Mouse (Mus musculus) mouse trophoblast stem cell (cell line): ENCODE results near the gene Phc2.

Experiments used
- in situ Hi-C, 2 experiments: fragments of 300-500 bp; cut with MseI, MboI; formaldehyde crosslinking; loops; 2 replicates in 1 of 2; 3 replicates in 1 of 2; pipeline ENCODE4 v1.15.1; 2025

Gene Phc2

GRCm38 (mm10) chr4:128691195-128691594, 36.7 kb downstream of the Phc2 start:
- in situ Hi-C loops = no loop called here

DNA sequence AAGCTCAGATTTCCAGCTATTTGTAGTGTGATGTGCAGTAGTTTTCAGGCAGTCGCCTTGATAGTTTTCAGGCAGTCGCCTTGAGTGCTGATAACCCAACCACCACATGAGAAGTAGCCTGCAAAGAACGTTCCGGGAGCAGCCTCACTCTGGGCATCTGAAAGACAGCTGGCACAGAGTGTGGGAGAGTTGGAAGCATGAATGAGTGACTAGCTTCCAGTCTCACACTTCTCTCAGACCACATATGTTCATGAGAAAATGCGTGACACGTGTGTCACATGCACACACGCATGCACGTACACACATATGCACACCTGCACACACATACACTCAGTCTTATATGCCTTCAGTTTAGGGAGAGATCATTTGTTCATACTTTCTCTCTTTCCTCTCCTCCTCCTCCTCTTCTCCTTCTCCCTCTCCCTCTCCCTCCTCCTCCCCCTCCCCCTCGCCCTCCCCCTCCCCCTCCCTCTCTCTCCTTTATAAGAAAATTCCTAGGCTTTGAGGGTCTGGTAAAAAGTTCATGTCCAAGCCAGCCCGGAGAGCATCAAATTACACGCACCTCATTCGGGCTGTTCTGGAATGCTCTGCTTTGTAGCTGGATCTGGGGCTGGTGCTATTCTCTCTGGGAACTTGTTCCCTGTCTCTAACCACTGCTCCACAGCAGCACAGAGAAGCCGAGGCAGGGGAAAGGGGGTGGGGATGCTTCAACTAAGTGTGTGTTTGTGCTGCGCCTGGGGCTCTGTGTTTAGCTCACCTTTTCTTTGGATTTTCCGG, 37.8 kb downstream of the Phc2 start:
- in situ Hi-C loops = no loop called here

DNA sequence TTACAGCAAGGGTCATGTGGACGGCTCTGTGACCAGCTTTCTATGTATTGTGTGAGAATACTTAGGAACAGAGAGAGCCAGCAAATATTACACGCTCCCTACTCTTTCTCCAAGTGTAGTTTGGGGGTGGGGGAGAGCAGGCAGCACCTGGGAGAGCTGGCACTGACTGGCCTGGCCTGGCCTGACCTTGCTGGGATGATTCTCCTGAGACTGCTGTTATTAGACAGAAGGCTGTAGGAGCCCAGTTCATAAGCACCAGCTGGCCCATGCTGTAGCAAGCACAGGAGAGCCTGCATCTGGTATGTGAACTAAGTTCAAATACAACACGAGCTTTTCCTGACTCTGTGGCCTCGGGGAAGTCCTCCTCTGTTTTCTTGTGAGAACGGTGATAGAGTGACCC, 38.7 kb downstream of the Phc2 start:
- in situ Hi-C loops = no loop called here

GRCm38 (mm10) chr4:128694315-128694714, 39.8 kb downstream of the Phc2 start:
- in situ Hi-C loops = no loop called here

GRCm38 (mm10) chr4:128695149-128695548, 40.6 kb downstream of the Phc2 start:
- in situ Hi-C loops = no loop called here

DNA sequence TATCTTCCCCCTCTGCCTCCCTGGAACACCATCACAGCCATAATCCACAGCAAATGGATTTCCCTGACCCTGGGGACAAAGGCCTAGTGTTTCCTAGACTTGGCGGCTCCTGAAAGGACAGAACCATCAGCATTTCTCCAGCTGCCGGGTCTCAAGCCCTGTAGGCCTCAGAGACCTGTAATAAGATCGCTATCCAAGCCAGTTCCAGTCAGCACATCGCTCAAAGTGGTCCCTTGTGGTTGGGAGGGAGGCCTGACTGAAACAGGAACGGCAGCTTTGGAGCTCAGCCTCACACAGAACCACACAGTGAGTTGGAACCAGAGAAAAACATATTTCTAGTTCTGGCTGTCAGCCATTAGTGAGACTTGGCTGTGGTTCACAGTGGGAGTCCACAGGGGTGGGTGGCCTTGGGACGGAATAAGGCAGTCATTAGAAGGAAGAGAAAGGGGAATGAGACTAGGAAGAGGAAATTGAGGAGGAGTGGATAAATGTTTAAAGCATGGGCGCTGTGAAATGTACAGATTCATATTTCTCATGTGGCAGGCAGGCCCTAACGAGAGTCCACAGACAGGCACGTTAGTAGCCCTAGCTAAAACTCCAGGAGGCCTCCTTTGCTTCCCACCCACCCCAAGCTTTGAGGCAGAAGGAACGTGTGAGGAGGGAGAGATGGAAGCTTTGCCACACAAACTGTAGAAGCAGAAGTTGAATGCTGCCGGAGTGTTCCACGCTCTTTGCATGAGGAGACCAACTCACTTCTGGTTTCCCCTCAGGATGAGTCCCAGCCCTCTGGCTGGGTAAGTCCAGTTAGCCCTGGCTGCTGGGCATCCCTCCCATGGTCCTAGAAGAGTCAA, 43.7 kb downstream of the Phc2 start:
- in situ Hi-C loops = no loop called here

DNA sequence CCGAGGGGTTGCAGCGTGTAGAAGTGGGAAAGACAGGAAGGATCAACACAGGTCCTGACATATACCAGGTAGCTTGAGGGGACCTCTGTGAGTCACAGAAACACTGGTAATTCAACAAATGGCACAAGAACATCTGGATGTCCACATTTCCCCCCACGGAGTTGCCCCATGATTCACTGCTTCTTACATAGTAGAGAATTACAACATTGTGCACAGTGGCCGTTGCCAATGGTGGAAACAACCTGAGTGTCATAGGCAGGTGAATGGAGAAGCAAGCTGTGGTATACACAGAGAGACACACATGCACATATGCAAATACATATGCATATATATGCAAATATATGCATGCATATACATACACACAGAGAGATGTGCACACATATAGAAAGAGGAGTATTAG, 45.4 kb downstream of the Phc2 start:
- in situ Hi-C loops = no loop called here

- in situ Hi-C loops = no loop called here
Measured at GRCm38 (mm10) chr4:128700543-128700942, 46.0 kb downstream of the Phc2 start.

DNA sequence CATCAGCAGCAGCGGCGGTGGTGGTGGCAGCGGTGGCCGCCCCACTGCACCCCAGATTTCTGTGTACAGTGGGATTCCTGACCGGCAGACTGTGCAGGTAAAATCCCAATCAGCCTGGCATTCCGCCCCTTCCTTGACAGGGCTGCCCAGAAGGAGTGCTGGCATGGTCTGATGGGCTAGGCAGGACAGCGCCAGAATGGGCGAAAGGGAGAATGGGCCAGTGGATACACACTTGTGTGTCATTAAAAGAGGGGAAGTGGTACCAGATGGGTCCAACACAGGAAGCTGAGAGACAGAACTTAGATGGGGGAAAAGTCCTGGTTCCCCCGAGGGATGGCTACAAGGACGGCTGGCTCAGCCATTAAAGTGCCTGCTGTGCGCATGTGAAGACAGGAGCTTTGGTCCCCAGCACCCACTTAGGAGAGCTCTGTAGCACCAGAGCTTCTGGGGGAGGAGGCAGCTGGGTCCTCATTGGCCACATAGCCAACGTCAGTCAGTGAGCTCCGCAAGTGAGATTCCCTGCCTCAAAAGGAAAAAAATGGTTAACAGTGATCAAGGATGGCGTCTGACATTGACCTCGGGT, 50.7 kb downstream of the Phc2 start:
- in situ Hi-C loops = loop anchor here (5.0 kb wide), 1 partner anchor 93 kb away; the partner anchor contains the start of gene Zscan20 (in 2 of the 2)

GRCm38 (mm10) chr4:128706626-128707025, 52.1 kb downstream of the Phc2 start:
- in situ Hi-C loops = loop anchor here (5.0 kb wide), 1 partner anchor 94 kb away; the partner anchor contains the start of gene Zscan20 (in 2 of the 2)

GRCm38 (mm10) chr4:128707384-128707783, 52.9 kb downstream of the Phc2 start:
- in situ Hi-C loops = loop anchor here (5.0 kb wide), 1 partner anchor 95 kb away; the partner anchor contains the start of gene Zscan20 (in 2 of the 2)

DNA sequence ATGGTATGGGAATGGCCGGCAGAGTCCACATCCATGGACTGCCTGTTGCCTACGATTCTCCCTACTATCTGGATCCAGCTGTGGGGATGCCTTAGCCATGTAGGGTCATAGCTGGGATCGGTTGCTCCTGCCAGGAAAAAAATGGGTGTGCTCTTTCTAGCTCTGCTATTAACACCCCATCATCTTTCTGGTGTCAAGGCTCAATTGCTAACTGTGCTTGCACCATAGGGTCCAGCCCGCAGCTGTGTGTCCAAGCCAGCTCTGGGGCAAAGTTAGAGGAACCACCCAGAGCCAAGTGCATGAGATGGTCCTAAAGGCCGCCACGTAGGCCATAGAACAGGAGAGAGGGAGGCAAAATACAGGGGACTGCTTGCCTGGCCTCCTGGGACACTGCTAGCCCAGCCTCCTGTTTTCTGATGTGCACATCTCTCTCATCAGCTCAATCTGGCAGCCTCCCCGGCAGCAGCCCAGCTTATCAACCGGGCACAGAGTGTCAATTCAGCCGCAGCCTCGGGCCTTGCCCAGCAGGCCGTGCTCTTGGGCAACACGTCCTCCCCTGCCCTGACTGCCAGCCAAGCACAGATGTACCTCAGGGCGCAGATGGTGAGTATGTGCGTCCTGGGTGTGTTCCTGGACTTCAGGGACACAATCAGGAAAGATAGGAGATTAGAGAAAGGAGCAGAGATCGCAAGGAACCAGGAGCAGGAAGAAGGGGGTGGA, 54.7 kb downstream of the Phc2 start:
- in situ Hi-C loops = loop anchor here (5.0 kb wide), 1 partner anchor 97 kb away; the partner anchor contains the start of gene Zscan20 (in 2 of the 2)

GRCm38 (mm10) chr4:128709781-128710166, 55.3 kb downstream of the Phc2 start:
- in situ Hi-C loops = loop anchor here (5.0 to 10.0 kb wide), 3 partner anchors 63 to 145 kb away; partner anchors contain the start of gene Zscan20 (in 2 of the 2)

DNA sequence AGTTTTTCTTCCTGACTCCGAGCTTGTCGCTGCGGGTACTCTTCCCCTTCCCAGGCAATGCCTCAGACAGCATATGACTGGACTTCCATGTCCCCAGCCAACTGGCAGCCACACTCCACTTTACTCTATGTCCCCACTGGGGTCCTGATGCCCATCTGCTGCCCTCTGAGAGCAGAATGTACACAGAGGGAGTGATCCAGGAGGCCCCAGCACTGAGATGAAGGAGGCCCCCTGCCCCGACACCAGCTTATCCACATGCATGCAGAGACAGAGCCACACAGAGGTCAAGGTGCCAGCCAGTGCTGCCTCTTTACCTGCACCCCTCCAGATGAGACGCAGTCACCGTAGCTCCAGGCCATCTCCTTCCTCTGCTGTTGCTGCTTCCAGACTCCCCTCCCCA, 55.8 kb downstream of the Phc2 start:
- in situ Hi-C loops = loop anchor here (5.0 to 10.0 kb wide), 2 partner anchors 62 to 145 kb away; no protein-coding TSS in a partner anchor

DNA sequence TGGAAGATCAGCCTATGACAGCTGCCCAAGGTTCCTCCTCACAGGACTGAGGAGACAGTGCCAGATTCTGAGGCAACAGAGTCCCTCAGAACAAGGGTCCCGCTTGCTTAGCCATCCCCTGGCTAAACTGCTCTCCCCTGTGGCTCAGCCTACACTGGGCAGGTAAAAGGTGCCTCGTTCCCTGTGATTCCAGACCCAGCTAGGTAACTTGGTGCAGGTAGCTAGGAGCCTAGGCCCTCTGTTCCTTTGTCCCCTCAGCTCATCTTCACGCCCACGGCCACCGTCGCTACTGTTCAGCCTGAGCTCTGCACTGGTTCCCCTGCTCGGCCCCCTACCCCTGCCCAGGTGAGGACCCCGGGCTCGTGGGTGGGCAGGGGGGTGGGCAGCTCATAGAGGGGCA, 56.3 kb downstream of the Phc2 start:
- in situ Hi-C loops = loop anchor here (5.0 to 10.0 kb wide), 2 partner anchors 62 to 144 kb away; no protein-coding TSS in a partner anchor

DNA sequence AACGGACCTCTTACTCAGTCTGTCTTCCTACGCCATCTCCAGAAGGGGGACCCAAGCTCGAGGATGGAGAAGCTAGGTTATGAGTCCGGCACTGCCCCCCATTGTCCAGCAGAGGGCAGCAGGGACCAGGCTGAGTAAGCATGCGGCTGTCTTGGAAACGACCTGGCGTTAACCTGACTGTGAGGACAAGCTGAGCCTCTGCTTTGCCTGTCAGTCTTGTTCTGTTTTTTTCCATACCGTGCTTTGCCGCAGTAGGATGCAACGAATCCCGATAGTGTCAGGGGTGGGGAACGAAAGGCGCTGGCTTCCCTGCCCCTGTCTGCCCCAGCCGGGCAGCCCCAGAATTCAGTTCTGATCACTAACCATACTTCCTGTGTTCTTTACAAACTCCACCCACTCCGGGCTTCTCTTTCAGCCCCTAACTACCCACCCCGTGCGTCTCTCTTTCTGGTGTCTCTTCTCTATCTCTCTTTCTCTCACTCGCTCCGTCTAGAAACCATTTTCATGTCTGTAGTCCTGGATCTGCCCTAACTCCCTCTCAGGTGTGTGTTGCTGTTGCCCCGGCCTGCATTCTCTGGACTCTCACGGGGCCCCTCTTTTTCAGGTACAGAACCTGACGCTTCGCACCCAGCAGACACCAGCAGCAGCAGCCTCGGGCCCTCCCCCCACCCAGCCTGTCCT, 57.1 kb downstream of the Phc2 start:
- in situ Hi-C loops = loop anchor here (5.0 to 10.0 kb wide), 2 partner anchors 61 to 143 kb away; no protein-coding TSS in a partner anchor

DNA sequence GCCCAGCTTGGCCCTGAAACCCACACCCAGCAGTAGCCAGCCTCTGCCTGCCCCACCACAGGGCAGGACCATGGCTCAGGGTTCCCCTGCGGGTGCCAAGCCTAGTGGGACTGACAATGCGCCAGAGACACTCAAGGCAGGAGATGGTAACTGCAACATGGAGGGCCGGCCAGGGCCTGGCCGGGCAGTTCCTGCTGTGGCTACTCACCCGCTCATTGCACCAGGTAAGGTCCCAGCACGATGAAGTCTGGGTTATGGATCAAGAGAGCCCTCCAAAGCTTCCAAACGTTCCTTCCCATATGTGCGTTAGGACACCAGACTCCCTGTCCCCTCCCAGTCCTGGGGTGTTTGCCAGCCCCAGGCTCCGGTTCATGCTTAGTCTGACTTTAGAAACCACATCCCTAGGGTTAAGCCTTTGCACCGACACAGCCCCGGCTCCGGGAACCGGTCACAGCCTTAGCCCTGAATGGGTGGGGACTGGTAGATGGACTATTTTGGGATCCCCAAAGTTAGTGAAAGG, 57.7 kb downstream of the Phc2 start:
- in situ Hi-C loops = loop anchor here (5.0 to 10.0 kb wide), 2 partner anchors 60 to 143 kb away; no protein-coding TSS in a partner anchor

- in situ Hi-C loops = loop anchor here (5.0 to 10.0 kb wide), 2 partner anchors 59 to 142 kb away; no protein-coding TSS in a partner anchor
Measured at GRCm38 (mm10) chr4:128712941-128713340, 58.4 kb downstream of the Phc2 start.

DNA sequence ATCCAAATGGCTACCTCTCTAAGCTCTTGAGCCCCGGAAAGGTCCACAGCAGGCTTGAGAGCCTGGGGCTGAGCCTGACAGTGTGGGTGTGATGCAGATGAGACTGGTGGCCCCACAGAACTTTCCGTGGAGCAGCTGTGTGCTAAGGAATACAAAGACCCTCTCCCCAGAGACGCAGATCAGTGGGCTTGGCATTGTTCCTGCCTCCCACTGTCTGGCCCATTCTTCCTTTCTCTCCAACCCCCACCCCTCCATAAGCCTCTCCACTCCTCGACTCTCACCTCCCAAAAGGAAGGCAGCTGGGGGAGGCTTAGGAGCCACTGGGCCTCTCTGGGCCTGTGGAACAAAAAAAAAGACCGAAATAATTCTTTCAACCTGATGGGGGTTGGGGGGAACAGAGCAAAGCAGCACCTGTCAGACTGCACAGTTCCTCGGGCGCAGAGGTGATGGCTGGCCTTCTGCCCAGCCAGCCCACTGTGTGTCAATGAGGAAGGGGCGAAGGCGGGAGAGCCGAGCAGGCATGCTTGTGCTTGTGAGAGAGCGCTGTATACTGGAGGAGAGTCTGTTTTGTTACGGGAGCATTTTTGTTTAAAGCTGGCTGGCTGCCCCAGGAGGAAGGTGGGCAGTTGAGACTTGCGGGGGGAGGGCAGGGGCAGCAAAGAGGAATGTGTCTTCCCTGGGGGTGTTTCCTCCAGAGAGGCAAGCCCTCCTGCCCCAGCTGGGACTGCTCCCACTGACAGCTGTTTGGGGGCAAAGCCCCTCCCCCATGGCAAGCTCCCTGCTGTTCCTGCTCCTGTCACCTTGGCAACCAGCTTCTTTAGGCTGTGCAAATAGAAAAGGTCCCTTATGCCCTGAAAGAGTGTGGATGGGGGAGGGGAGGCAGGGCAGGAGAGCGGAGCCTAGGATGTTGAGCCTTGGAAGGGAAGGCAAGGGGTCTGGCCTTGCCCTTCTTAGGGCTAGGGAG, 61.0 kb downstream of the Phc2 start:
- in situ Hi-C loops = loop anchor here in 1 of 2 experiments (10.0 kb wide), 1 partner anchor 139 kb away; no protein-coding TSS in a partner anchor
